Mouse (Mus musculus): Measurements from ENCODE around the gene Tbx21. TPM values are rescaled to one million over a fixed set of nuclear protein-coding genes. Genes with fewer than 3 reads are reported as not detected.

Gene Tbx21
- polyA plus RNA-seq (2012; rRNA removed): 0.20 and 0.56 TPM in 2 replicates

DNA sequence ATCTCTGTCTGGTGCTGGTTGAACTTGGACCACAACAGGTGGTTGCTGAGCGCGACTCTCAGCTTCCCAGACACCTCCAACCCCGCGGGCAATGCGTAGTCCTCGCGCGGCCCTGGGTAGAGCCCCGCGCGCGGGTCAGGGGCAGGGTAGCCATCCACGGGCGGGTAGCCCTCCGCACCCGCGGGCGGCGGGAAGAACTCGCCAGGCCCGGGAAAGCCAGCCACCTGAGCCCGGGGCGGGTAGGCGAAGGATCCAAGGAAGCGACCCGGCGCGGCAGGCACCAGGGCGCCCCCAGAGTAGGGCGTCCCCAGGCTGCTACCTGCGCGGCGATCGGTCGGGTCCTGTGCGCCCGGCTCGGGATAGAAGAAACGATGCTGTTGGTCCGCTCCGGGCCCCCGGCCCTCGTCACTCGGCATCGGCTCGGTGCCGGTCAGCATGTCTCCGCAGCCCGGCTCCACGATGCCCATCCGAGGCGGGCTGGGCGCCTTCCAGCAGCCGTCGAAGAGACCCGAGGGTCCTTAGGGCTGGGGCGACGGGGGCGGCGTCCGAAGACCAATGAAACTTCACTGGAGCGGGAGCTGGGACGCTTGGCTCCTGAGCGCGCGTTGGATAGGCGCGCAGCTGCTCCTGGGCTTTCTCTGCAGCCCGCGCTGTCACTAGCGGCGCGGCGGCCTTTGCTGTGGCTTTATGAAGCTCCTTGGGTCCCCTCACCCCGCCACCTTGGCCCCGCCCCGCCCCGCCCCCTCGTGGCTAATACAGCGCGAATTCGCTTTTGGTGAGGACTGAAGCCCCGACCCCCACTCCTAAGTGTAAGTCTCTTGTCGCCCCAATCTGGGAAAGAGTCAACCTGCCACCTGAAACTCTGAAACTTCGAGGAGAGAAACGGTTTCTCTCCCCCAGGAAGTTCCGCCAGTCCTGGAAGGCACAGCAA lies at the start of gene Tbx21:
Gene Tbx21, minus strand, starts transcription at position 661 of the 931 bp plus-strand sequence.
- H3K36me3 ChIP-seq (ENCODE audit: control insufficient read depth, insufficient read depth, low read length): no peaks in the 10 kb centered on the region
- no peaks in the 10 kb centered on the region for H3K4me1 ChIP-seq (ENCODE audit: control insufficient read depth, insufficient read depth, low read length)
- DNase-seq: no peak
- peaks cover 9% of the 10 kb centered on the region for H3K27me3 ChIP-seq (replicated peaks; ENCODE audit: control insufficient read depth, insufficient read depth, low read length)
- TF ChIP-seq CTCF (conservative IDR thresholded peaks at IDR 0.05; ENCODE audit: insufficient read depth, insufficient read length, low read depth, low read length) (no peak), POLR2A (IDR thresholded peaks at IDR 0.05; ENCODE audit: low read depth, low read length) (no peak)
- 1% methylated on average over 87 of the region's 87 CpGs for WGBS
- H3K4me3 ChIP-seq (ENCODE audit: insufficient read depth, low read depth, low read length): peak within 1 kb of the TSS; percentile 21; the same call in 1 of the 2 replicates
- no peak within 1 kb of the TSS for H3K27ac ChIP-seq (ENCODE audit: insufficient read depth, low read depth, low read length)

DNA sequence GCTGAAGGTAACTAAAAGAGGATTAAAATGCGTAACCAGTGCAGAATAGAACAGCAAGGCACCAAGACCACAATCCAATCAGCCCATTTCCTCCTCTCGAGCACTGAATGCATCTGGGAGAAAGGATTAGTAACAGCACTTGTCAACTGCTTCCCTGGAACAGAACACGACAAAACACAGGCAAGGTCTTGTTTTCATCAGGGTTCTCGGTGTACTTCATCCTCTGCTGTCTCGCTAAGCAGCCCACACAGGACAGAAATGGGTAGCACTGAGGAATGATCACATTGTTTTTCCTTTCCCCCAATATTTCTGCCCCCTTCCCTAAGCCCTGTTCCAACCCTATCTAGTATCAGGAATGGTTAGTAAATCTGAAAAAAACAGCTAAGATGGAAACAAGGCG lies 45.2 kb upstream of the Tbx21 start:
- no peaks in the 10 kb centered on the region for H3K4me1 ChIP-seq (ENCODE audit: control insufficient read depth, insufficient read depth, low read length)
- no peak overlapping the region for H3K4me3 ChIP-seq (ENCODE audit: insufficient read depth, low read depth, low read length)
- no peak overlapping the region for H3K27ac ChIP-seq (ENCODE audit: insufficient read depth, low read depth, low read length)
- 80% methylated on average over 6 of the region's 6 CpGs for WGBS
- TF ChIP-seq POLR2A (IDR thresholded peaks at IDR 0.05; ENCODE audit: low read depth, low read length) (no peak), CTCF (conservative IDR thresholded peaks at IDR 0.05; ENCODE audit: insufficient read depth, insufficient read length, low read depth, low read length) (no peak)
- peaks cover 14% of the 10 kb centered on the region for H3K36me3 ChIP-seq (ENCODE audit: control insufficient read depth, insufficient read depth, low read length)
- no peak for DNase-seq
- H3K27me3 ChIP-seq (replicated peaks; ENCODE audit: control insufficient read depth, insufficient read depth, low read length): no peaks in the 10 kb centered on the region

DNA sequence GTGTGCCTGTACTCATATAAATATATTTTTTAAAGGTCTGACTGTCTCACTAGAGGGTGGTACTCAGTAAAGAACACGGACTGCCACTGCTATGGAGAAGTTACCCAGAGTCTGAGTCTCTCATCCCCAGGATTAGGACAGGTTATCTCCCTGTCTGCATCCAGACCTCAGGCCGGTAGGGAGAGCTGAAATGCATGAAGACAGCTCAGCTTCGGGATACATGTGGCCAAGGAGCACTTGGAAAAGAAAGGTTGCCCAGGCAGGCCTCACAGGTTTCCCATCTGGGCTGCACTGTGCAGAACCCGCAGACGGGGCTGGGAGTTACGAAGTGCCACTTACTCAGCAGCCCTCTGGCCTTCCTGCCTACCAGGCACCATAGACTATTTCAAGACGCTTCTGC lies 41.9 kb upstream of the Tbx21 start:
- no peaks in the 10 kb centered on the region for H3K4me1 ChIP-seq (ENCODE audit: control insufficient read depth, insufficient read depth, low read length)
- no peak overlapping the region for H3K4me3 ChIP-seq (ENCODE audit: insufficient read depth, low read depth, low read length)
- H3K27me3 ChIP-seq (replicated peaks; ENCODE audit: control insufficient read depth, insufficient read depth, low read length): no peaks in the 10 kb centered on the region
- WGBS: 80% methylated on average over 7 of the region's 7 CpGs
- no peak for DNase-seq
- peaks cover 2% of the 10 kb centered on the region; the same call in 1 of the 2 replicates for H3K36me3 ChIP-seq (ENCODE audit: control insufficient read depth, insufficient read depth, low read length)
- no peak for TF ChIP-seq CTCF (conservative IDR thresholded peaks at IDR 0.05; ENCODE audit: insufficient read depth, insufficient read length, low read depth, low read length)
- no peak for TF ChIP-seq POLR2A (IDR thresholded peaks at IDR 0.05; ENCODE audit: low read depth, low read length)
- H3K27ac ChIP-seq (ENCODE audit: insufficient read depth, low read depth, low read length): no peak overlapping the region

DNA sequence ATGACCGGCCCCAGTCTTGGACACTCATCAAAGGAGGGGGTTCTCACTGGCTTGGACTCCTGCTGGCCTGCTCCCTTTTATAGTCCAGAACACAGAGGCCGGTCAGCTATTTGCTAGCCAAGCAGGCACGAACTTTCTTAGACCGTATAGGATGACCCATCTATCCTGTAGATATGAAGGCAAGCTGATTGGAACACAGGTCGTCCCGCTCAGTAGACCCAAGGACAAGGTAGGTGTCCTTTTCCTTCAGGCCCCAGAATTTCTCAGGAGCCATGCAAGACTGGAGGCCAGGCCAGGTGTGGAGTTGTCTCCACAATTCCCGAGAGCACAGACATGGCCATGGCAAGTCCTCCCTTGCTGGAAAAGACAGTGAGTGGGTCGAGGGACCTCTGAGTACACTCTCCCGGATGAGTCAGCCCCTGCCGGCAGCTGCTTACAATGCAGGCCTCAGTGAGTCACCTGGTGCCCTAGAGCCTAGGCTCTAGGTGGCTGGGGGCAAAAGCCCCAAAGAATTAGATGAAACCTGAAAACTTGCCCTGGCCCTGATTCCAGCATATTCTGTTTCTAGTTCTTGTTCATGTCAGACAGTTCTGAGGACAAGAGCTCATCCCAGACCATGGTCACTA lies 37.6 kb upstream of the Tbx21 start:
- no peaks in the 10 kb centered on the region for H3K4me1 ChIP-seq (ENCODE audit: control insufficient read depth, insufficient read depth, low read length)
- H3K27me3 ChIP-seq (replicated peaks; ENCODE audit: control insufficient read depth, insufficient read depth, low read length): no peaks in the 10 kb centered on the region; the same call in 1 of the 2 replicates
- H3K36me3 ChIP-seq (ENCODE audit: control insufficient read depth, insufficient read depth, low read length): no peaks in the 10 kb centered on the region
- no peak overlapping the region for H3K27ac ChIP-seq (ENCODE audit: insufficient read depth, low read depth, low read length)
- 55% methylated on average over 10 of the region's 10 CpGs for WGBS
- H3K4me3 ChIP-seq (ENCODE audit: insufficient read depth, low read depth, low read length): no peak overlapping the region
- no peak for TF ChIP-seq CTCF (conservative IDR thresholded peaks at IDR 0.05; ENCODE audit: insufficient read depth, insufficient read length, low read depth, low read length)
- no peak for TF ChIP-seq POLR2A (IDR thresholded peaks at IDR 0.05; ENCODE audit: low read depth, low read length)
- DNase-seq: no peak

DNA sequence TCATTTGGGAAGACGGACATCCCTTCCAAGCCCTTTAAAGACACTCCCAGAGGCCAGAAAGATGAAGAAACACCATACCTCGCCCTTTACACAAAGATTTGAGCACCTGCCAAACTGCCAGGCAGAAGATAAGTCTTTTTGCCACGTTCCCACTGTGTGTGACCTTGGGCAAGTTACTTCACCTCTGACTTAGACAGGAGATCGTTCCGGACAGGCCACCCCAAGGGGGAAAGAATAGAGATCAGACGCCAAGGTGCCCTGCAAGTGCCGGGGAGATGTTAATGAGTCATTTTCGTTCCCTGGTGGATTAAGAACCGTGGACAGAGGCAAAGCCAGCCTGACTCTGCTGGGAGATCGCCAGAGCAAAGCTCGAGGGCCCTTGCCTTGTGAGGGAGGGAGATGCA lies 36.9 kb upstream of the Tbx21 start:
- Histone ChIP-seq H3K27me3 (replicated peaks; ENCODE audit: control insufficient read depth, insufficient read depth, low read length) (no peaks in the 10 kb centered on the region; the same call in 1 of the 2 replicates), H3K36me3 (ENCODE audit: control insufficient read depth, insufficient read depth, low read length) (no peaks in the 10 kb centered on the region), H3K4me3 (ENCODE audit: insufficient read depth, low read depth, low read length) (no peak overlapping the region), H3K27ac (ENCODE audit: insufficient read depth, low read depth, low read length) (no peak overlapping the region), H3K4me1 (ENCODE audit: control insufficient read depth, insufficient read depth, low read length) (no peaks in the 10 kb centered on the region)
- 4% methylated on average over 11 of the region's 11 CpGs for WGBS
- peak; percentile 53 for DNase-seq
- no peak for TF ChIP-seq CTCF (conservative IDR thresholded peaks at IDR 0.05; ENCODE audit: insufficient read depth, insufficient read length, low read depth, low read length)
- TF ChIP-seq POLR2A (IDR thresholded peaks at IDR 0.05; ENCODE audit: low read depth, low read length): no peak

DNA sequence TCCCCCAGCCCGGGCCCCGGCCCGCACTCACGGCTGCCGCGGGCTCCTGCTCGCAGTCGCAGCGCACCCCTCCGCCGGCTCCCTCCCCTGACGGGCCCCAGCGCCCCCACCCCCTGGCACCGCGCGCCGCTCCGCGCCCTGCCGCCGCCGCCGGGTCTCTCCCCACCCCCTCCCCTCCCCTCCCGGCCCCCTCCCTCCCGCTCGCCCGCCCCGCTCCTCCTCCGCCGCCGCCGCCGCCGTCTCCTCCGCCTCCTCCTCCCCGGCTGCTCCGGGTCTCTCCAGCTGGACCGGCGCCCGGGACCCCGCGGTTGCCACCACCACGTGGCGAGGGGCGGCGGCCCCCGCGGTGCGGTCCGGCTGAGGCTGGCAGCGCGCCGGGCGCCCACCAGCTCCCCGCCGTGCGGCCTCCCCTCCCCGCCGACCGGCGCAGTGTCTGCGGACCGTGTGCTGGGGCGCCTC lies 36.2 kb upstream of the Tbx21 start, which contains the start of gene Tbkbp1:
Gene Tbkbp1, minus strand, starts transcription at position 153 of the 459 bp plus-strand sequence.
- no peaks in the 10 kb centered on the region for H3K4me1 ChIP-seq (ENCODE audit: control insufficient read depth, insufficient read depth, low read length)
- peak within 1 kb of the TSS; percentile 77 for H3K4me3 ChIP-seq (ENCODE audit: insufficient read depth, low read depth, low read length)
- H3K36me3 ChIP-seq (ENCODE audit: control insufficient read depth, insufficient read depth, low read length): no peaks in the 10 kb centered on the region
- TF ChIP-seq POLR2A (IDR thresholded peaks at IDR 0.05; ENCODE audit: low read depth, low read length): no peak
- no peak for TF ChIP-seq CTCF (conservative IDR thresholded peaks at IDR 0.05; ENCODE audit: insufficient read depth, insufficient read length, low read depth, low read length)
- no peaks in the 10 kb centered on the region; the same call in 1 of the 2 replicates for H3K27me3 ChIP-seq (replicated peaks; ENCODE audit: control insufficient read depth, insufficient read depth, low read length)
- no peak for DNase-seq
- peak within 1 kb of the TSS; percentile 83 for H3K27ac ChIP-seq (ENCODE audit: insufficient read depth, low read depth, low read length)
- WGBS: 1% methylated on average over 39 of the region's 64 CpGs
